Mouse (Mus musculus) layer of hippocampus, adult 18-20 months (tissue): ENCODE results near the gene Faim. TPM values are rescaled to one million over a fixed set of nuclear protein-coding genes. Genes with fewer than 3 reads are reported as not detected.
A peak's percentile ranks its signal among the peaks of the same experiment; 100 is the strongest.

Source experiments
- DNase-seq, 2 experiments: peaks; one replicate each; pipeline ENCODE4 v3.0.0; 2022; ENCODE audit warnings: low spot score in 2 of 2
- long read RNA-seq: library from polyadenylated mRNA; stranded (forward); transcript quantifications from one replicate; pipeline ENCODE4 v2.0.0, GENCODE M21; 2021
- total RNA-seq, 2 experiments: library from RNA; stranded (reverse); gene quantifications; 2 replicates each; pipeline ENCODE4 v1.2.3; 2021

Faim gene
- total RNA-seq = 10 to 100 TPM; 56.0 to 56.9 TPM
- long read RNA-seq, transcript Faim-202 (6 exons, 803 nt) = major isoform, 22 of 39 reads
- long read RNA-seq, transcript Faim-201 (5 exons, 1,019 nt) = minor isoform, 10 of 39 reads
- long read RNA-seq, partial matches to known transcripts = 6 of 39 reads
- long read RNA-seq, other reads (novel, unspliced or antisense) = 1 of 39 reads

DNA sequence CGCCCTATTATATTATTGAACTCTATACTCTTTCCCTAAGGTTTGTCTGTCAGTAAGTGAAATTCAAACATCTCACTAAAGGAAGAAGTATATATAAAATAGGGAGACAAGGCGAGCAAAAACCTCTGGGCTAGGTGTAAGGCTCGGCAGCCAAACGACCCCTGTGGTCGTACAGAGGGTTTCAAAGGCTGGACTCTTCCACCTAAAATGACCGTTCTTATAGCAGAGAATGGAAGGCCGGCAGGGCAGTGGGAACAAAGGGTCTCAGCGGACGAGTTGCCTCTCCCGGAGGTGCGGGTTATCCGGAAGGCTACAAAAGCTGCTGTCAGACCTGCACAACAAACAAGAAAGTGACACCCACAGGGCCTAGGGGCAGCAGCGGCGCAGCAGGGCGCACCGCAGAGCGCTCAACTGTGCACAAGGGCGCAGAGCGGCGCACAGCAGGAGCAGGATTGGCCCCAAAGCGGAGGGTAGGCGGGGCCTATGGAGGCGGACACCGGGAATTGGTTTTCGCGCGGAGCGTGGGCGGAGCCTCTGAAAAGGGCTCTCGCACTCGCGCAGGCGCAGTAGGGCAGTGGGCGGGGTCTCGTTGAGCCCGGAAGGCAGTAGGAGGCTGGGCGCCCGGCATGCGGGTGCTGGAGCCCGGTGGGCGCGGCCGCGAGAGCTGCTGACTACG is at the start of gene Faim:
TSS of gene Faim (plus strand) at position 574 of the 676 bp plus-strand sequence.
- DNase-seq = peak; percentile 100

DNA sequence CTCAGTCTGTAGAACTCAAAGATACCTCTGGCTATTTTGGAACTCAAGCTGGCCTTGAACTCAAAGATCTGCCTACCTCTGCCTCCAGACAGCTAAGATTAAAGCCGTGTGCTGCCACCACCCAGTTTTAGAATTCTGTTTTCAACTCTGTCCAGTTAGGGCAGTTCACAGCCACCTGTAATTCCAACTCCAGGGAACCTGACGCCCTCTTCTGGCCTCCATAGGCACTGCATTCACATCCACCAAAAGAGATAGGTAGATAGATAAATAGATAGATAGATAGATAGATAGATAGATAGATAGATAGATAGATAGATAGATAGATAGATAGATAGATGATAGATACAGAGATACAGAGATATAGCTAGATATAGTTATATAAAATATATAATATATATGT is 46.9 kb upstream of the Faim start:
- no peak for DNase-seq

DNA sequence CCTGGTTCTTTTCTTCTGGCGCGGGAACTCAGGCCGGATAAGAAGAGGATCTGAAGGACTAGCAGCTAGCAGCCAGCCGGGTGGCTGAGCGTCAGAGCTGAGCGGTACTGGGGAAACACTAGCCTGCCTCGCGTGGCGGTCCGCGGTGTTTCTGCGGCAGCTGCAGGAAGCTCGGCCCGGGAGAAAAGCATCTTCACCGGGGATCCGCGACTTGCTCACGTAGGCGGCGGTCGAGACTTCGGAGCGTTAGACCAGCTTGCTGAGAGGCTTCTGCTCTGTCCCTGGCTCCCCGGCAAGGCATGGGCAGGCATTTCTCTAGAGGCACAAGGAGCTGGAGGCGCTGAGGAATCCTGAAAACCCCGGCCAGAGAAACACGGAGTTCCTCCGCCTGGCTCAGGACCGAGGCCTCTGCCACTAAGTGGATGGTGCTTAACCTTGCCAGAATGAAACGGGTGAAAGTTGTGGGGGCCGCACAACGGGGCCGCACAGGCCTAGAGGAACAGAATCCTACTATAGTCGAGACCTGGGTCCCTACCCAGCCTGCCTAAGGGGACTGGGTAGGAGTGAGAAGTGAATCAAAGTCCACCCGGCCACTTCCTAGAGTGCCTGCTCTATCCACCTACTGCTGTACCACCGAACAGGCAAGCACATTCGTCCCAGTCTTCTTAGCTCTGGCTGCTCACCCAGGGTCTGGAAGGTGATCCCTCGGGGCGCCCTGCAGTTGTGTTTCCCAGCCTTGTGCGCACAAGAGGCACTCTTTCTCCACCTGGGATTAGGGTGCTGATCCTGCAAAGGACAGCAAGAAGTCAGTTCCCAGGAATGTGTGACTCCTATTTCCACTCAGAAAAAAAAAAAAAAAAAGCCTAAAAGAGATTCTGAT is 33.8 kb upstream of the Faim start:
- no peak for DNase-seq

DNA sequence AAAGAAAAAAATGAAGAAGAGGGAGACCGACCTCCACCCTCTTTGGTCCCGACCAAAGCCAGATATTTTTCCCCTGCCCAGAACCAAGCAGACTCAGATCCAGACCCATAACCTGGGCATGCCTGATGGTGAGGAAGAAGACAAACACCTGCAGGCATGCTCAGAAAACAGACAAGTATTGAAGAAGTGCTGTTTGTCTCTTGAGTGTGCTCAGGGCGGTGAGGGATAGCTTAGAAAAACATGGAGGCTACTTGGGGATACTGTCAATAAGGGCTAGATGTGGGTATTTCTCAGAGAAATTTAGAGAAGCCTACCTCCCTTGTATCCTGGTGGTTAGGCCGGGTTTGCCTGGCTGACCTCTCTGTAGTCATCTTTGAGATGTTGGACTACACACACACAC is 32.9 kb upstream of the Faim start:
- no peak for DNase-seq

DNA sequence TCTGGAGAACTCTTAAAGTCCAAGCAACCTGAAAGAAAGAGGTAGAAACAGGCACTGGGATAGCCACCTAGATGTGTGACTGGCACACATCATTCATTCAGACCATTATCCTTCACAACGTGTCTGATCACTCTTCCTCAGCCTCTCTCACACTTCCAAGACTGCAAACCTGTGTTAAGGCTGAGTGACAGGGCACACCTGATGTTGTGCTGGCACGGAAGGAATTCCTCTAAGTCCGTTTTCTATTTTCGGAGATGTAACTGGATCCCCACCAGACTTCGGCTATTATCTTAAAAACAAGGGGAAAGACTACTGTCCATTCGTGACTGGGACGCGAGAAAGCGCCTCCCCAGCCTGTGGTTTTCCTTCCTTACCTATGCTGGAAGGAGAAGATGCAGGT is 32.3 kb upstream of the Faim start:
- no peak for DNase-seq

DNA sequence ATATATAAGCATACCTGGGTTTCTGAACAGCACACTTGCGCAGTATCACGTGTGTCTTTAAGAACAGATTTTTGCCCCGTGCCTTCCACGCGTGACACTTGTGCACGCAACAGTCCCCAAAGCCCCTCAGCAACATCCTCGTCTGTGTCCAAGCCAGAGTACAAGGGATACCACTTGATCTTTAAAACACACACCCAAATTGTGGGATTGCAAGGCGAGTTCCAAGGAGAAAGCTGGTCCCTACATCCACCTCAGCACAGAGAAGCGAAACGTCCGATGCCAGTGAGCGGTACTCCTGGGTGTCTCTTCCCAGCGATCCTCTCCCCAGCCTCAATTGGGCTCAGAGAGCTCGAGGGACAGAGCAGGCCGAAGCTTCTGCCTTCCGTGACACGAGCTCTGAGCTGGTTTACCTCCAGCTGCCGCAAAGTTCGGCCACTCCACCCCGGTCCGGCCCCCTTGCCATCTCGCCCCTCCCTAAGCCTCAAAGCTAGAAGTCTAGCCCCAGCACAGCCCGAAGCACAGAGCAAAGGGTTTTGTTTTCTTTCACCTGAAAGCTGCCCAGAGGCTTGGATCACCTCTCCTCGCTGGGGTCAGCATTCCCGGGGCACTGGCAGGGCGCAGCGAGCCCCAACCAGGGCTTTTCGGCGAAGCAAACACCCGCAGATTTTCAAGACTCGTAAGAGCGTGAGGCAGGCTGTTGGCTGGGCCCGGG is 31.6 kb upstream of the Faim start:
- DNase-seq = no peak

DNA sequence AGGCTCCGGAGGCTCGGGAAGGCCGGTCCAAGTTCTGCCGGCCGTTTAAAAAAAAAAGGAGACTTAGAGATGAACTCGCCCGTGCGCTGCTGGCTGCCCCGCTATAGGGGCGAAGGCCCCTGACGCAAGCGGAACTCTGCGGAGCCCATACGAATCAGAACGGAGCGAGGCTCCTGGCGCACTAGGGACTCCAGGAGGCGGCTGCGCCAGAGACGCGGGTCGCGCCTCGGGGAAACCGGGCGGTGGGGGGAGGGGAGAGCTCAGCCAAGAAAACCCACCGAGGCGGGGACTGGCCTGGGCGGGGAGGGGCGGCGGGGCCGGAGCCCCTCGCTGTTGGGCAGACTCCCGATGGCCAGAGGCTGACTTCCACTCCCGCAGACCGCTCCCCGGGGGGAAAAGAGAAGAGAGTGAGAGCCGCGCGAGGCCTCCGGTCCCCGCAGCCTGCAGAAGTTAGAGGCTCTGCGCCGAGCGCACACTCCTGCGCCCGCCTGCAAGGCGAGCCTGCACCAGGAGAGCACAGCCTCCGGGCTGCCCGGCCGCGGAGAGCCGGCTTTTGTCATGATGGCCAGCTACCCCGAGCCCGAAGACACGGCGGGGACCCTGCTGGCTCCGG is 31.0 kb upstream of the Faim start, which contains the start of gene Foxl2:
TSS of gene Foxl2 (plus strand) at position 186 of the 613 bp plus-strand sequence.
- DNase-seq = no peak

DNA sequence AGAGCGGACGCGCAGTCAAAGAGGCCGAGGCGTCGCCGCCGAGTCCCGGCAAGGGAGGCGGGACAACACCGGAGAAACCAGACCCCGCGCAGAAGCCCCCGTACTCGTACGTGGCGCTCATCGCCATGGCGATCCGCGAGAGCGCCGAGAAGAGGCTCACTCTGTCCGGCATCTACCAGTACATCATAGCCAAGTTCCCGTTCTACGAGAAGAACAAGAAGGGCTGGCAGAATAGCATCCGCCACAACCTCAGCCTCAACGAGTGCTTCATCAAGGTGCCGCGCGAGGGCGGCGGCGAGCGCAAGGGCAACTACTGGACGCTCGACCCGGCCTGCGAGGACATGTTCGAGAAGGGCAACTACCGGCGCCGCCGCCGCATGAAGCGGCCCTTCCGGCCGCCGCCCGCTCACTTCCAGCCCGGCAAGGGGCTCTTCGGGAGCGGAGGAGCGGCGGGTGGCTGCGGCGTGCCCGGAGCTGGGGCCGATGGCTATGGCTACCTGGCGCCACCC is 30.4 kb upstream of the Faim start:
- no peak for DNase-seq

DNA sequence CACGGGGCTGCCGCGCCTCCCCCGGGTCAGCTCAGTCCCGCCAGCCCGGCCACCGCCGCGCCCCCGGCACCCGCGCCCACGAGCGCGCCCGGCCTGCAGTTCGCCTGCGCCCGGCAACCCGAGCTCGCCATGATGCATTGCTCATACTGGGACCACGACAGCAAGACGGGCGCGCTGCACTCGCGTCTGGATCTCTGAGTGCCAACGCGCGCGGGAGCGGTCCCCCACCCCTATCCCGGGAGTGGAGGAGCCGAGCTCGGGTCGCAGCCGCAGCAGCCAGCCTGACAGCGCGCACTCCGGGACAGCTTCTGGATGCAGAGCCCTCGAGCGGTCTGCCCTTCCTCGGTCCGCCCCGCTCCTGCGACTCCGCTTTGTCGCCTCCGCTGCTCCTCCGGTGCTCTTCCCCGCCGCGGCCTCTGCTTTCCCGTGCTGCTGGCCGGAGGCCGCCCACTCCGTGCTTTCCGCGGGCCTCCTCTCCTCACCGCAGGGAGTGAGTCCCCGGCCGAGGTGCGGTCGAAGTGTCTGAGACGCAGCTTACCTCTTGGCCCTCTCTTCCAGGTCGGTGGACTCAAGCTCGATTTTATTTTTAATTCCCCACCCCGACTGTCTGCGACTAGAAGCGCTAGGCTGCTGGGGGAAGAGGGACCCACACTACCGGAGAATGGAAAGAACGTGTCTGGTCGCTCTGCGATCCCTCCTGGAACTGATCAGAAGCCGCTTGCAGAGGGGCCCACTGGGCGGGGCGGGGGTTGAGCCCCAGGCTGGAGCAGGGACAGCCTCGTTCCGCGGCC is 29.4 kb upstream of the Faim start:
- DNase-seq = no peak

DNA sequence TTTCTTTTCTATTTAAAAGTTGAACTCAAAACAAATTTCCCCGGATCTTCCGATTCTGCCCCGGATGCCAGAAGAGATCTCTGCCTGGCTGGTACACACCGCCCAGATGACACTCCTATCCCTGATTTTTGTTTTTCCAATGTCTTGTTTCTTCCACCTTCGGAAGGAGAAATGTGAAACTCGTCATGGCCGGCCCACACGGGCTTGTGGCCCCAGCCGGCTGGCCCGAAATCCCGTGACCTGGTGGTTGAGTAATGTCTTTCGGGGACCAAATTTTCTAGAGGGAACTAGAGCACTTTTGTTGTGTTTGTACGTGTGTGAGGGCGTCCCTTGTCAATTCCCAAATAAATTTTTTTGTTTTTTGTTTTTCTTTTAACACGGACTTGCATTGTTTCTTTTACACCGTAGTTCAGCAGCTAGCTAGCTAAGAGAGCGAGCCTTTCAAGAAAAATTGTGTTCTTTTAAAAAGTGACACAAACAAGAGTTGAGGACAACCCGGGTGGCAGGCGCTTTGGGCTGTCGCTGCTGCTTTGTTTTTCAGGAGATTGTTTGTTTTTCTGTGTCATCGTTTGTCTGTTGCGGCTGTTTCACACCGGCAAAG is 28.3 kb upstream of the Faim start:
- no peak for DNase-seq

DNA sequence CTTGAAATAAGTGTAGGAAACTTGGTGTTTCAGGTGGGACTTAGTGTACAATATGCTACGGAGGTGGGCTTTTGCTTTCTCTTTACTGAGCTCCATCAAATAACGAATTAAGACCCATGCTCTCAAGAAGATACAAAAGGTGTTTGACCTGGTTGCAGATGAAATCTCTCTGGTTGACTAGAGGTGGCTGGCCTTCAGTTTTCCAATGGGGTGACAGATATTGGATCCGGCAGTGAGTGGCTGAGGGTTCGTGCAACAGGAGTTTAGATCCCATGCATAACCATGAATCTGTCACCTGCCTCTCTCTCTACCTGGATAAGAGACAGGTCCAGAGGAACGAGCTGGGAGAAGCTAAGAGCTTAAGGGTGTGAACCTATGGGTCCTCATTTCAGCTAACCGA is 27.5 kb upstream of the Faim start:
- DNase-seq = no peak

DNA sequence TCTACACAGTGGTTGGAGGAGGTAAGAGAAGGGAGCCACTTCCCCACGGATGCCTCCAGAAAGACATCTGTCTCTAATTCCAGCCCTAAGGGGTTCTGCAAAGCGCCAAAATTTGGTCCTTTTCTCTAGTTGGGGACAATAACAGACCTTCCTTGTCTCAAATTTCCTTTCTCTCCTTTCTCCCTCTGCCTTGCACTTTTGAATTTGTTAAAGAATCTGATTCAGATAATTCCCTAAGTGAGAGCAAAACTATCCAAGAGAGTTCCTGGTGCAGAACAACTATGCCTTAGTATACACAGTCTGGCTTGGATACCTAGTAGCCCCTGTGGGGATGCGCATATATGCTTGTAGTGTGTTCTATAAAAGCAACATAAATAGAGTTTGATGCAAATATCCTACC is 26.3 kb upstream of the Faim start:
- DNase-seq = no peak

DNA sequence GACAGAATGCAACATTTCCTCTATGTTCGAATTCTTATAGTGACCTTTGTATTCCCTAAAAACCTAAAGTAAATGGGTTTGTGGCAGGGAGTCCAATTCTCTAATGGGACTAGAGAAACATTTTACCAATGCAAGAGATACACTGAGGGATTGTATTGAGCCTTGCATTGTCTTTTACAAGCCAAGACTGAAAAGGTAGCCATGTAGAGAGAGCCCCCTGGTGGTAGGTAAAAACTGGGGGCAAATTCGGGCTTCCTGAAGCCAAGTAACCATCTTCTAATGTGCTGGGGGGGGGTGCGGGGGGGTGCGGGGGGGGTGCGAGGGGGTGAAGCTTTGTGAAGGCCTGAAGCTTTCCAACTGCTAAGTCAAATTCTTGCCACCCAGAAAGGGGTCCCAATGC is 25.8 kb upstream of the Faim start:
- no peak for DNase-seq

DNA sequence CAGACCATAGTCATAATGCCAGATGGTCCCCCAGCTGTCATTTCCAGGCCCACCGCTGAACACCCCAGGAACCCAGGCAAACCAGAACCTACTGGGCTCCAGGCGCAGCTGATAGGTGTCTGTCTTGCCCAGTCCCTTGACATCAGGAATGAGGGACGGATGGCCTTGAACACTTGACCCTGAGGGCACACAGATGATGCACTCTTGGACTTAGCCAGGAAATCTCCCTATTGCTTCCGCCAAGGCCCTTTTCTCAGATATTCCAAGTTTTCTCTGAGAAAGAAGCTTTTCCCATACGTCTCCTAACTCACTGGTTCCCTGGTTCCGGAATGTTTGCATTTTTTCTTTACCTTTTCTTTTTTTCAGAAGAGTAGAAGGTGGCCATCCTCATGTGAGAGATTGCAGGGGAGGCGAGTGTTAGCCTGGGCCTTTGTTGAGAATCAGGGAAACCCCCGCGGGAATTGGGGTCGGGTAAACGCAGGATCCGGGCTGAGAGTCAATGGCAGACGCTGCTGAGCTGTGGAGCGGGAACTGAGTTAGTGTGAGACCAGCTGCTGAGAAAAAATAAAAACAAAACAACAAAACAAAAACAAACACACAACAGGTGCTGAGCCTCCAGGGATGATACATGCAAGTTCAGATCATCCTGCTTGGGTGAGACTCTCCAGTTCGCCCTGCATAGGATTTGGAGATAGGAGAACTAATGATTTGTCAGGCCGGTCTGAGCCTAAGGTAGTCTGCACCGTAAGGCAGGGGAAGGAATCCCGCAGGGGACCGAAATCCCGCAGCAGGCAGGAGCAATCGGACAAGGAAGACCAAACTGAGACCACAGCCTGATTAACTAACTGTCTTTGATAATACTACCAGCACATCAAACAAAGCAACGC is 24.3 kb upstream of the Faim start:
- no peak for DNase-seq

DNA sequence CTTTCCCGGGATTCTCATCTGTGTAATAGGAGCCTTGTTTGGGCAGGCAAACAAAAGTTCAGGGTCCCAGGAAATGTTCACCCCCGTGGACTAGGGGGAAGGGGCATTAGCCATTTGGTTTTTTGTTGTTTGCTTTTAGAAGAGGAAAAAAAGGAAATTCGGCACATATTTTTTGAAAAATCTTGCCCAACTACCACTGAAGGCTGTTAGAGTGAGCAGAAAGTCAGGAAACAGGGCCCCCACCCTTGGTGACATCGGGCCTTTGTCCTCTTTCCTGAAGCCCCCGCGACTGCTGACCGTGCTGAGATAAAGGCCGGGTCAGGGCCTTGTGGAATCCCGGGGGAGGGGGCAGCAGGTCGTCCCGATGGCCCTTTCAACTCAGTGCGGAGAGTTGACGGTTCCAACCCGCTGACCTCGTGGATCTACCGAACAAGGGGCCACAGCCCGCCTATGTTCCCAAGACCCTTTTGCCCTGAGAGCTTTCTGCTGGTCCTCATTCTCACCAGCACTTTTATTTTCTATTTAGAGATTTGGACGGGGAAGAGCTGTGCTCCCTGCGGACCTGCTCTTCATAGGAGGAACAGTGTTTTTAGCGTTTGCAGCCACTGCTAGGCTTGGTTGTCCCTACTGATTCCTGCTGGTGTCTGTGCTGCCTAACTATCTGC is 23.6 kb upstream of the Faim start:
- no peak for DNase-seq

DNA sequence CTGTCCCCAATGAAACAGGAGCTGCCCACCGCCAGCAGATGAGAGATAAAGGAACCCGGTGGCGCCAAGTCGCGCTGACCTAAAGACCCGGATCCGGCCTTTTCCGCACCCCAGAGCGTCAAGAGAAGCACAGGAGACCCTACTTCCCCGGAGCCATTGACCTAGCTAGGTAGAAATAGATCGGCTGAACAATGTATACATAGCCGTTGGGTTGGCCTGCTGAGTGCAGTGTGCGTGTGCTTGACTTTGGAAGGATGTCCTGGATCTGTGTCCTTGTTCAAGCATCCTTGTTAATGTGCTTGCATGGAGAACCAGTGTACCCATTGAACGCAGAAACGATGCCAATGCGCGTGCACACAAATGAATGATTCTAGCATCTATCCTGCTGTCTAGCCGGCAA is 22.5 kb upstream of the Faim start:
- DNase-seq = no peak

DNA sequence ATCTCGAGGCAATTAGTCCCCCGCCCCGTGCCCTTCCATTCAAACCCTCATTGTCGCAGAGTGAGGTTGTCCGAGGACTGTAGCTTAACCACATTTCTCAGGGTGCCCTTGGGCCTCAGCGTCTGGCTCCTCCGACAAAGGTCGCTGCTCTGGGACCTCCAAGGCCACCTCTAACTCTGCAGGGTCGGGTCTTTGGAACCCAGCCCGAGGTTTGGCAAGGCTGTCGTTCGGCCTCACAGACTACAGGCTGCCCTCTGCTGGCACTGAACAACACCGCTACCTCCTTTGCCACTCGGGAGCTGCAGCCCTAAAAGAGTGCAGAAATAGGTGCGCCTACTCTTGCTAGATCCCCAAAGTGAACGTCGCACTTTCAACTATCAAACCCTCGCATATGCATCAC is 21.1 kb upstream of the Faim start:
- DNase-seq = no peak

DNA sequence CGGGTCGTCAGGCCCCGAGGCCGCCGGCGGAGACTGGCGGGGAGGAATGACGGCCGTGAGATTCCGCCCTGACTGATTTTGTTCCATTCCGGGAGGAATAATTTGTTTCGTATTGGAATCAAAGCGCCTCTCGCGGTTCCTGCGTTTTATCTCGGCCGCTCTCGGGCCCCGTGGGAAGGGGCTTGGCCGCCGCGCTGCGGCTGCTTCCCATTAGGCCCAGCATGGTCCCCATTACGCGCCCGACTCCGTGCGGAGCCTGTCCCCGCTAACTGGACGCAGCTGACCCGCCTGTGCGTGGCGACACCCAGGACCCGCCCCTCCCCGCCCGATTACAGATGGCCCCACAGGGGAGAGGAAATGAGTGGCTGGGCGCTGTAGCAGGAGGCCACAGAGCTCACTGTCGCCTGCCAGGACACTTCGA is 13.1 kb upstream of the Faim start:
- DNase-seq = no peak
